Mouse (Mus musculus): ENCODE measurements around the gene Olfr1025-ps1. TPM values are rescaled to one million over a fixed set of nuclear protein-coding genes. Genes with fewer than 3 reads are reported as not detected.

The Olfr1025-ps1 gene
- polyA plus RNA-seq, 1 experiment: not detected

- Histone ChIP-seq H3K4me1 (ENCODE audit: control insufficient read depth, insufficient read depth, low read length) (no peaks in the 10 kb centered on the region), H3K9me3 (replicated peaks; ENCODE audit: control insufficient read depth, insufficient read depth, low read length, poor library complexity, severe bottlenecking) (no peaks in the 10 kb centered on the region), H3K4me3 (ENCODE audit: low read depth, low read length) (no peak within 1 kb of the TSS), H3K27me3 (ENCODE audit: control insufficient read depth, insufficient read depth, low read length, poor library complexity, severe bottlenecking) (no peaks in the 10 kb centered on the region), H3K9ac (ENCODE audit: low read depth, poor library complexity, severe bottlenecking) (no peak within 1 kb of the TSS), H3K27ac (ENCODE audit: insufficient read depth, low read length) (no peak within 1 kb of the TSS), H3K36me3 (ENCODE audit: control insufficient read depth, insufficient read depth, low read length, poor library complexity, severe bottlenecking) (no peaks in the 10 kb centered on the region)
- TF ChIP-seq EP300 (IDR thresholded peaks at IDR 0.05; ENCODE audit: insufficient read depth, low read depth, low read length) (no peak), POLR2A (IDR thresholded peaks at IDR 0.05; ENCODE audit: insufficient read depth, low read length) (no peak), CTCF (IDR thresholded peaks at IDR 0.05; ENCODE audit: low read depth, low read length) (no peak)
Observed at GRCm38 (mm10) chr2:85950137-85950536, 35.1 kb downstream of the Olfr1025-ps1 start, which contains the start of gene Olfr1028. Olfr1028 (plus strand) TSS chr2:85950437.

Other genes with a start within 250 kb of the Olfr1025-ps1 start
- not detected in 2 replicates for gene Olfr1006, start 236.4 kb upstream of the Olfr1025-ps1 start, polyA plus RNA-seq (2011; ENCODE audit: insufficient read depth, insufficient read length, low read depth, missing spikeins)
- gene Olfr1008, start 225.8 kb upstream of the Olfr1025-ps1 start, polyA plus RNA-seq (2011; ENCODE audit: insufficient read depth, insufficient read length, low read depth, missing spikeins): not detected in 2 replicates
- gene Olfr1009, start 199.8 kb upstream of the Olfr1025-ps1 start, polyA plus RNA-seq (2011; ENCODE audit: insufficient read depth, insufficient read length, low read depth, missing spikeins): not detected in 2 replicates
- gene Olfr1012, start 152.4 kb upstream of the Olfr1025-ps1 start, polyA plus RNA-seq (2011; ENCODE audit: insufficient read depth, insufficient read length, low read depth, missing spikeins): not detected in 2 replicates
- gene Olfr1013, start 148.1 kb upstream of the Olfr1025-ps1 start, polyA plus RNA-seq (2011; ENCODE audit: insufficient read depth, insufficient read length, low read depth, missing spikeins): not detected in 2 replicates
- not detected in 2 replicates for gene Olfr1014, start 142.5 kb upstream of the Olfr1025-ps1 start, polyA plus RNA-seq (2011; ENCODE audit: insufficient read depth, insufficient read length, low read depth, missing spikeins)
- not detected in 2 replicates for gene Olfr1015, start 133.2 kb upstream of the Olfr1025-ps1 start, polyA plus RNA-seq (2011; ENCODE audit: insufficient read depth, insufficient read length, low read depth, missing spikeins)
- not detected in 2 replicates for gene Olfr1016, start 112.6 kb upstream of the Olfr1025-ps1 start, polyA plus RNA-seq (2011; ENCODE audit: insufficient read depth, insufficient read length, low read depth, missing spikeins)
- not detected in 2 replicates for gene Olfr1018, start 96.7 kb upstream of the Olfr1025-ps1 start, polyA plus RNA-seq (2011; ENCODE audit: insufficient read depth, insufficient read length, low read depth, missing spikeins)
- not detected in 2 replicates for gene Olfr1019, start 69.7 kb upstream of the Olfr1025-ps1 start, polyA plus RNA-seq (2011; ENCODE audit: insufficient read depth, insufficient read length, low read depth, missing spikeins)
- gene Olfr1020, start 68.2 kb upstream of the Olfr1025-ps1 start, polyA plus RNA-seq (2011; ENCODE audit: insufficient read depth, insufficient read length, low read depth, missing spikeins): not detected in 2 replicates
- gene Olfr1022, start 46.6 kb upstream of the Olfr1025-ps1 start, polyA plus RNA-seq (2011; ENCODE audit: insufficient read depth, insufficient read length, low read depth, missing spikeins): not detected in 2 replicates
- not detected in 2 replicates for gene Olfr1023, start 29.6 kb upstream of the Olfr1025-ps1 start, polyA plus RNA-seq (2011; ENCODE audit: insufficient read depth, insufficient read length, low read depth, missing spikeins)
- gene Olfr1024, start 10.1 kb upstream of the Olfr1025-ps1 start, polyA plus RNA-seq (2011; ENCODE audit: insufficient read depth, insufficient read length, low read depth, missing spikeins): not detected in 2 replicates
- not detected in 2 replicates for gene Olfr1026, start 6.4 kb downstream of the Olfr1025-ps1 start, polyA plus RNA-seq (2011; ENCODE audit: insufficient read depth, insufficient read length, low read depth, missing spikeins)
- not detected in 2 replicates for gene Olfr1028, start 35.2 kb downstream of the Olfr1025-ps1 start, polyA plus RNA-seq (2011; ENCODE audit: insufficient read depth, insufficient read length, low read depth, missing spikeins)
- gene Olfr1029, start 58.7 kb downstream of the Olfr1025-ps1 start, polyA plus RNA-seq (2011; ENCODE audit: insufficient read depth, insufficient read length, low read depth, missing spikeins): not detected in 2 replicates
- not detected in 2 replicates for gene Olfr1030, start 64.1 kb downstream of the Olfr1025-ps1 start, polyA plus RNA-seq (2011; ENCODE audit: insufficient read depth, insufficient read length, low read depth, missing spikeins)
- not detected in 2 replicates for gene Olfr1031, start 75.1 kb downstream of the Olfr1025-ps1 start, polyA plus RNA-seq (2011; ENCODE audit: insufficient read depth, insufficient read length, low read depth, missing spikeins)
- gene Olfr1032, start 90.3 kb downstream of the Olfr1025-ps1 start, polyA plus RNA-seq (2011; ENCODE audit: insufficient read depth, insufficient read length, low read depth, missing spikeins): not detected in 2 replicates
- gene Olfr1033, start 105.4 kb downstream of the Olfr1025-ps1 start, polyA plus RNA-seq (2011; ENCODE audit: insufficient read depth, insufficient read length, low read depth, missing spikeins): not detected in 2 replicates
- not detected in 2 replicates for gene Olfr1034, start 130.7 kb downstream of the Olfr1025-ps1 start, polyA plus RNA-seq (2011; ENCODE audit: insufficient read depth, insufficient read length, low read depth, missing spikeins)
- not detected in 2 replicates for gene Olfr1036, start 158.8 kb downstream of the Olfr1025-ps1 start, polyA plus RNA-seq (2011; ENCODE audit: insufficient read depth, insufficient read length, low read depth, missing spikeins)
- not detected in 2 replicates for gene Olfr1037, start 172.2 kb downstream of the Olfr1025-ps1 start, polyA plus RNA-seq (2011; ENCODE audit: insufficient read depth, insufficient read length, low read depth, missing spikeins)
- gene Olfr1039, start 220.7 kb downstream of the Olfr1025-ps1 start, polyA plus RNA-seq (2011; ENCODE audit: insufficient read depth, insufficient read length, low read depth, missing spikeins): not detected in 2 replicates
- gene Olfr1040, start 231.5 kb downstream of the Olfr1025-ps1 start, polyA plus RNA-seq (2011; ENCODE audit: insufficient read depth, insufficient read length, low read depth, missing spikeins): not detected in 2 replicates
- gene Olfr1042, start 246.6 kb downstream of the Olfr1025-ps1 start, polyA plus RNA-seq (2011; ENCODE audit: insufficient read depth, insufficient read length, low read depth, missing spikeins): not detected in 2 replicates